Mouse (Mus musculus) cerebellum, postnatal 36 days (tissue): ENCODE data around the gene Ift57.

Experiments used
- DNase-seq, 2 experiments: peaks; one replicate each; pipeline ENCODE4 v3.0.0; 2021 to 2022; ENCODE audit warnings: mixed read lengths in 2 of 2

Ift57 gene

GRCm38 (mm10) chr16:49760517-49761203 is 61.6 kb downstream of the Ift57 start:
- DNase-seq, result no peak

GRCm38 (mm10) chr16:49761981-49762380 is 62.9 kb downstream of the Ift57 start:
- DNase-seq, result no peak

GRCm38 (mm10) chr16:49766326-49766725 is 67.3 kb downstream of the Ift57 start:
- DNase-seq, result peak in 1 of 2 experiments; percentile 26

GRCm38 (mm10) chr16:49768491-49769031 is 69.5 kb downstream of the Ift57 start:
- no peak for DNase-seq

GRCm38 (mm10) chr16:49769831-49770261 is 70.8 kb downstream of the Ift57 start:
- DNase-seq, result no peak

GRCm38 (mm10) chr16:49770320-49771189 is 71.5 kb downstream of the Ift57 start:
- DNase-seq, result no peak

- DNase-seq, result no peak
Observed at GRCm38 (mm10) chr16:49771609-49772396, 72.8 kb downstream of the Ift57 start.

GRCm38 (mm10) chr16:49772576-49772975 is 73.5 kb downstream of the Ift57 start:
- no peak for DNase-seq

- no peak for DNase-seq
Observed at GRCm38 (mm10) chr16:49773068-49773467, 74.0 kb downstream of the Ift57 start.

- no peak for DNase-seq
Observed at GRCm38 (mm10) chr16:49774059-49775001, 75.3 kb downstream of the Ift57 start.

GRCm38 (mm10) chr16:49775002-49775966 is 76.3 kb downstream of the Ift57 start:
- peak; percentile 22 to 45 for DNase-seq

GRCm38 (mm10) chr16:49776981-49777380 is 77.9 kb downstream of the Ift57 start:
- no peak for DNase-seq

- no peak for DNase-seq
Observed at GRCm38 (mm10) chr16:49781556-49782156, 82.6 kb downstream of the Ift57 start.

- DNase-seq, result no peak
Observed at GRCm38 (mm10) chr16:49783369-49783768, 84.3 kb downstream of the Ift57 start.

- no peak for DNase-seq
Observed at GRCm38 (mm10) chr16:49786116-49786515, 87.1 kb downstream of the Ift57 start.

- DNase-seq, result no peak
Observed at GRCm38 (mm10) chr16:49787714-49788113, 88.7 kb downstream of the Ift57 start.

GRCm38 (mm10) chr16:49790575-49791465 is 91.8 kb downstream of the Ift57 start:
- no peak for DNase-seq

- DNase-seq, result no peak
Observed at GRCm38 (mm10) chr16:49792446-49792878, 93.4 kb downstream of the Ift57 start.

- no peak for DNase-seq
Observed at GRCm38 (mm10) chr16:49793596-49793995, 94.6 kb downstream of the Ift57 start.
